Mouse (Mus musculus): Measurements from ENCODE around the gene Dctn5. TPM values are rescaled to one million over a fixed set of nuclear protein-coding genes. Genes with fewer than 3 reads are reported as not detected.

Dctn5 gene
- polyA plus RNA-seq, 1 experiment: 130 TPM

DNA sequence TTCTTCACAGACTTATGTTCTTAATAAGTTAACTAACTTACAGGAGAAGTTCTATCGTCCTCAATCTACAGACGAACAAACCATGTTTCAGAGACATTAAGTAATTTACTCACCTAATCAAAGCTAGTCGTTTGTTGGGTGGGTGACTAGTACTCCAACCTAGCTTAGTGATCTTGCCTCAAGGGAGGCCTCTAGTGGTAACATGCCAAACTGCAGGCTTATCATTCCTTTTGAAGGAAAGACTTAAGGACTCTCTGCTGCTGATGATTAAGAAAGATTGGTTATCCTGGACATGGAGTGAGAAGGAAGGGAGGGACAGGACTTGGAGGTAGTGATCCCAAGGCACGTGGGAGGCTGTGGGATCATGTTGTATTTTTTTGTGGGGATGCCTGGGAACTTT lies 64.5 kb downstream of the Dctn5 start:
- Histone ChIP-seq H3K36me3 (ENCODE audit: control insufficient read depth, insufficient read depth, low read length) (no peaks in the 10 kb centered on the region), H3K27me3 (ENCODE audit: control insufficient read depth, insufficient read depth, low read length) (no peaks in the 10 kb centered on the region), H3K4me1 (replicated peaks; ENCODE audit: control insufficient read depth, insufficient read depth, low read length) (no peaks in the 10 kb centered on the region), H3K27ac (ENCODE audit: control insufficient read depth, insufficient read depth, low read length) (no peak overlapping the region), H3K4me3 (ENCODE audit: control insufficient read depth, insufficient read depth, low read length) (no peak overlapping the region)
- TF ChIP-seq CTCF (IDR thresholded peaks at IDR 0.05; ENCODE audit: borderline replicate concordance, control insufficient read depth, extremely low read depth, insufficient read depth, low read length, poor library complexity) (no peak), POLR2A (IDR thresholded peaks at IDR 0.05; ENCODE audit: control insufficient read depth, extremely low read depth, insufficient read depth, low read length, poor library complexity) (no peak)
- peak; percentile 64 for DNase-seq
- WGBS: 36% methylated on average over 4 of the region's 4 CpGs

Other genes starting within 250 kb of the Dctn5 start
- 14.1 and 15.2 TPM in 2 replicates for gene Cog7, start 151.3 kb upstream of the Dctn5 start, polyA plus RNA-seq (2012; rRNA removed)
- 35.4 and 51.1 TPM in 2 replicates for gene Gga2, start 111.8 kb upstream of the Dctn5 start, polyA plus RNA-seq (2012; rRNA removed)
- gene Ubfd1, start 65.9 kb upstream of the Dctn5 start, polyA plus RNA-seq (2012; rRNA removed): 34.3 and 35.1 TPM in 2 replicates
- 9.6 and 10.5 TPM in 2 replicates for gene Ears2, start 65.8 kb upstream of the Dctn5 start, polyA plus RNA-seq (2012; rRNA removed)
- gene Ndufab1, start 31.2 kb upstream of the Dctn5 start, polyA plus RNA-seq (2012; rRNA removed): 361 and 467 TPM in 2 replicates
- gene Palb2, start 56 bp upstream of the Dctn5 start, polyA plus RNA-seq (2012; rRNA removed): 5.9 and 6.1 TPM in 2 replicates
- 71.8 and 93.5 TPM in 2 replicates for gene Plk1, start 26.4 kb downstream of the Dctn5 start, polyA plus RNA-seq (2012; rRNA removed)
- gene Ern2, start 53.2 kb downstream of the Dctn5 start, polyA plus RNA-seq (2012; rRNA removed): 0.11 and 0.17 TPM in 2 replicates
- 5.5 and 5.7 TPM in 2 replicates for gene Chp2, start 86.5 kb downstream of the Dctn5 start, polyA plus RNA-seq (2012; rRNA removed)
- gene Prkcb, start 155.7 kb downstream of the Dctn5 start, polyA plus RNA-seq (2012; rRNA removed): 242 and 247 TPM in 2 replicates